Mouse (Mus musculus) induced T-regulatory cell, adult 2 months (primary cell): ENCODE measurements around the gene Riox1.
A peak's percentile ranks its signal among the peaks of the same experiment; 100 is the strongest.
"Not testable (repeated sequence)": the region's sequence is repeated elsewhere in the genome, so short reads cannot be mapped to it uniquely, and the experiment has no call there.

Source experiments
- DNase-seq: peaks from one replicate; pipeline ENCODE4 v3.0.0-alpha.2; 2012; ENCODE audit warnings: low read depth

Riox1 gene

DNA sequence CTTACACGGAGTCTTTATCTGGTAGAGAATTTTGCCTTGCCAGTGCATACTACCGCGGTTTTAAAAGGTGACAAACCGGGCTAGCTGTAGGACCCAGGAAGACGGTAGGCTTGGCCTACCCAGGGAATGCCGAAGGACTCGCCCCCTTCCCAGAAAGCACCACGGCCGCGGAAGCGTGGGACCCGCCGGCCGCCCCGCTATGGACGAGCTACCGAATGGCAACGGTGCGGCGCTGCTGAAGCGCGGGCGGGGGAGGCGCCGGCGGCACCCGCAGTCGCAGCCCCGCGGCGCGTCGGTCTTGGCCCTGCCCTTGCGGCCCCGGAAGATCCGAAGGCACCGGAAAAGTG, at the start of gene Riox1:
Gene Riox1 (plus strand): TSS at position 116 of the 347 bp plus-strand sequence.
- DNase-seq = peak; percentile 85

- no peak for DNase-seq
These were observed 40.0 kb upstream of the Riox1 start for GRCm38 (mm10) chr12:83910451-83910850.

DNA sequence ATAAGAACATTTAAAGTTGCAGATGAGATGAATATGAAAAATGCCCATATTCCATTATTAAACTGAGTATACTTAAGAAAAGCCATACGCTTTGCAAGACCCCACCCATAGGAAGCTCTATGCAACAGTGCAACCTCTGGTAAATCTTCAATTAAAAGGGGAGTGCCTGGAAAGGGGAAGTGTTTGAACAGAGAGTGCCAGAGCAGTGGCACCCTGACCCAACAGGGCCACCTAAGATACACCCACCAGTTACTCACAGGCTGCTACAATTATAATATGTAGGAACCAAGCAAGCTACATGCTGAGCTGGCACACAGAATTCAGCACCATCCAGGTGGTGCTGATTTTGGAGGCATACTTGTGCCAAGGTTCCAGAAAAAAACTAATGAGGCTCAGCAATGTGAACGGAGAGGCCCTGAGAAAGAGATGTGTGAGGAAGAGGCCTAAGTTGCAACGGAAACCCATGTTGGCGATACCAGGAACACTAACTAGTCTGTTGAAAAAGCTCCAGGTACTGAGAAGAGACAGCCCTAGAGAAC, 36.1 kb upstream of the Riox1 start:
- no peak for DNase-seq

DNA sequence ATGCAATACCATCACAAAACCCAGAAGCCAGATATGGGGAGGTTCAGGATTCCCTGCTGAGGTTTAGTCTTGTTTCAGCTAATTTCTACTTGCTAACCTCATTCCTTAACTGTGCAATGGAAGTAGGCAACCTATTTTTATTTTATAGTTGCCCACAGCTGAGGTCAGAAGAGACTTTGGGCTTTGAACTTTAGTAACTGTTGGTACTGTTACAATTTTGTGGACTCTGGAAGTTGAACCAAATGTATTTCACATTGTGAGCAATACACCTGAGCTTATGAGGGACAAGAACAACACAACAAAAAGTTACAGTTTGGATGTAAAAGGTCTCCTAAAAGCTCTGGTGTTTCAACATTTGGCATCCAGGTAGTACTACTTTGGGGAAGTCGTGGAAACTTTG, 35.6 kb upstream of the Riox1 start:
- no peak for DNase-seq

GRCm38 (mm10) chr12:83916884-83917283, 33.5 kb upstream of the Riox1 start:
- no peak for DNase-seq

DNA sequence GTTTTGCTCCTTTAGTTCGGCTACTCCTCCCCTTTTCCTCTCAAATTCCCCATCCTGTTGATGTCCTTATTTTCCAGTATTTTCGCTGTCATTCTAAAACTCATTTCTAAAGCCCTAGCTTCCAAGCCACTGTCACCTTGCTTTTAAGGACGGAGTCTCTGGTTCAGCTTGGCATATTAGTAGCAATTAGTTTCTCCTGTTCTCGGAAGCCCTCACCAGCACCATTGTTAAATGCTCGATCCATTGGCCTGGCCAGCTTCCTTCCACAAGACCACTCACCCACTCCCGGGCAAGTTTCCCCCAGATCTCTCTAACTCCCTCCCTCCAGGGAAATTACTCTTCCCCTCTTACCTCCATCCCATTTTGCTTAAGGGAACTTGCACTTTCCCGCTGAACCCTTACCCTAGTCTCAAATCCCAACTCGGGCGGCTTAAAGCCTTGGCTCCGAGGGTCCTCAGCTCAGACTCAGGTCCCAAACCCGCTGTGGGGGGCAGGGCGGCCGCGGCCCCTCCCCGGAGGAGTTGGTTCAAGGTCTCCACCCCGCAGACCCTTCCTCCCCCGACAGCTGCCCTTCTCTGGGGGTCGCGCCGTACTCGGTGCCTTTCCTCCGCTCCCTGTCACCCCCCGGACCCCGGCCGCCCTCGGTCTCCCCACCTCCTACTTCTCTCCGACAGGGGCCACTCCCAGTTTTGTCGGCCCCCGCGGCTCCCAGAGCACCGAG, 29.5 kb upstream of the Riox1 start:
- DNase-seq = no peak

- peak; percentile 98 for DNase-seq
These were observed 28.6 kb upstream of the Riox1 start, which contains the start of gene Numb for GRCm38 (mm10) chr12:83921535-83922381. Gene Numb, minus strand, starts transcription at chr12:83921934.

DNA sequence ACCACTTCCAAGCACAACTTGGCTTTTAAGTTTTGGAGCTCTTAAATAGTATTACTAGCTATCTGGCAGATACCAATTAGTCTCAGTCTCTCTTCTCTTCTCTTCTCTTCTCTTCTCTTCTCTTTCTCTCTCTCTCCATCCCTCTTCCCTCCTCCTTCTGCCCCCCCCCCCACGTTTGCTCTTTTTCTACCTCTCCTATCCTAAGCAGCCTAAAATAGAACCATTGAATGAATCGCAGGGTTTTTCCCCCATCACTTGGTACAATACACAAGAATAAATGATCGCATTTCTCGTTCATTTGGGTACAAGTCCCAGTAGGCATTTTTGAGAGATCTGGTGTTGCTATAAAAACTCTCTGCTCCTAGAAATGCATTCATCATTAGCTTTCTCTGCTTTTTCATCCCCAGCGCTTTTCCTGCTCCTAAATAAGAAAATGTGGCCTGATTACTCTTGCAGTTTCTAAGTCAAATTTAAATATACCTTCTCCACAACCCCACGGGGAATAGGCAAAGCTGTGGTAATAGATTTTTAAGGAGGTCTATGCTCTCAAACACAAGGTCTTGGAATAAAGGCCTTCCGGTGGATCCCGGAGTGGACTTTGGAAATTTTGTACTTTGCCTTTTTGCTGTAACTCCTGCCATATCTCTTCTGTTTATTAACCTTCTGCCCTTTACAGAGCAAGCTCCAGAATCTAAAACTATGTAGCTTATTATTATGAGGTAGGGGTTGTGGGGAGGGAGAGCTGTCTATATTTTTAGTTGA, 27.5 kb upstream of the Riox1 start:
- DNase-seq = peak; percentile 23

GRCm38 (mm10) chr12:83923486-83923859, 26.9 kb upstream of the Riox1 start:
- no peak for DNase-seq

DNA sequence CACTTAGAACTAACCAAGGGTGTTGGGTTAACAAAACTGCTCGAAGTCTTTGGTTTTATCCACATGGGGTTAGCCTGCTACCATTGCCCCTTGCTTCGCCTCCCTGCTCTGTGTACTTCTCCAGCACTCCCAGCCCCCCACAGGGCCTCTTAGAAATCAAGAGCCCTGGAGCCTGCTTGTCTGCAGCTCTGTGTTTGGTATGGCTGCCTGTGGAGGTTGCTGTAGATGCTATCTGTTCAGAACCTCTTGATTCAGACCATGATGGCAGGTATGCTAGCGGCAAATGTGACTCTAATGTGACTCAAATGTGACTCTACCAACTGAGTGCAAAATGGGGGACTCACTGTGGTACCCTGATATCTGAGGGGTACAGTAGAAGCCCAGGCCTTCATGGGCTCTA, 26.1 kb upstream of the Riox1 start:
- DNase-seq = no peak

GRCm38 (mm10) chr12:83925160-83925703, 25.2 kb upstream of the Riox1 start:
- DNase-seq = no peak

DNA sequence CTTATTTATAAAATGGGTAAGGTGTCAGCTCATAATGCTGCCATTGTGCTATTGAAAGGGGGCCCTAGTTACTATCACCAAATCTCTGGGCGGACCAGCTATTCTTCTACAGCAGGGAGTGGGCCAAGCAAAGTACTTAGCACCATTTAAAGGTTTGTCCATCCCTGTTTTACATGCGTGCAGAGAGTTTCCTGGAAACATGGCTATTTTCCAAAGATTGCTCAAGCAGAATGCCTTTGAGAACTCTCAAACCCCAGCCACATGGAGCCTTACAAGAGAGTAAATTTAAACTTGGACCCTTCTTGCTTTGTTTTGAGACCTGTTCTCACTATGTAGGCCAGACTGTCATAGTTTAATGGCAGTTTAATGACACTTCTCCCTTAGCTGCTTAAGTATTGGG, 24.3 kb upstream of the Riox1 start:
- DNase-seq = no peak

DNA sequence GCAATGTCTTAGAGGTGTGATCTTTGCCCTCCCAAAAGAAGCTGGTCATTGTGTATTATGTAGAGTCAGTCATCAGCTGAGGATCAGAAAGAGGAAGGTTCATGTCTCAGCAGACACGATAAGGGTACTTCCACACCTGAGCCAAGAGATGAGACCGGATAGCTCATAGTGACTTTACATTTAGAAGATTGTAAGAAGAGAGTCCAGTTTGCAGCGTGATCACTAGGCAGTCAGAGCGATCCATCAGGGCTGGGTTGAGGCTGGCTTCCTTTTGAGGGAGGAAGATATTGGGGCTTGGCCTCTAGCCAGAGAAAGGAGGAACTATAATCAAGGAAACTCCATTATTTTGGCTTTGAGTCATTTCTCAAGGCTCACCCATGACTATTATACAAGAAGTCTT, 22.7 kb upstream of the Riox1 start:
- no peak for DNase-seq

GRCm38 (mm10) chr12:83929186-83929804, 21.1 kb upstream of the Riox1 start:
- peak; percentile 46 for DNase-seq

GRCm38 (mm10) chr12:83937600-83937999, 12.8 kb upstream of the Riox1 start:
- DNase-seq = no peak

GRCm38 (mm10) chr12:83938592-83938991, 11.8 kb upstream of the Riox1 start:
- DNase-seq = not testable (repeated sequence)

DNA sequence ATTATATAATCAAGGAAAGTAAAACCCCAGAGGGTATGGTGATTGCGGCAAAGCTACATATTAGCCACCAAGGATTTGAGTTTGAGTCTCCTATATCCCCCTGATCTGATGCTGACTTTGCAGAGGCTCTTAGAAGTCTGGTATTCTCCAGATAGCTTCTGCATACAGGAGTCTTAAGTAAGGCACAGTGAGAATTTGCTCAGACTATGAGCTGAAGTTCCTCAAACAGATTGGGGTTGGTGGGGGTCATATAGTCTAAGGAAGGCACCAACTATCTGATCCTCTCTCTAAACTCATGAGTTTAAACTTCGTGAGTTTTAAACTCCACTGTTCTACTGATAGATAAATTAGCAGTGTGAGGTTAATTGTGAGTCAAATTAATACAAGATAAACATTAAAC, 11.1 kb upstream of the Riox1 start:
- DNase-seq = no peak

DNA sequence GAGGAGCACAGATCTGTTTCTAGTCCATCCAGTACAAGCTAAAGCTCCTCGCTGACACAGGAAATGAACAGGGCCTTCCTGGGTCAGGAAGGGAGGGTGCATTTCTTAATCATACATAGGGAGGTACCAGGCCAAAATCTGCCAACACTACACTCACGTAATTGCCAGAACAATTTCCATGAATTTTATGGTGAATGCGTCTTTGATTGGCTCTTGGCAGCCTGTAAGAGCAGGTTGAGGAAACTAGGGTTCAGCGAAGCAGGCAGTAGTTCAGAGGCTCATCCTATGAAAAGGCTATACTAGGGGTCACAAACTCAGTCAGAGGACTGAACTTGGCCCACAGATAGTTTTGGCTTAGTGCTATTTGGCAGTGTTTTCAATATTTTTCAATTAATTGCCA, 10.4 kb upstream of the Riox1 start:
- no peak for DNase-seq

GRCm38 (mm10) chr12:83941938-83942337, 8.5 kb upstream of the Riox1 start:
- DNase-seq = no peak

GRCm38 (mm10) chr12:83947260-83947811, 3.1 kb upstream of the Riox1 start:
- no peak for DNase-seq

- peak; percentile 8 for DNase-seq
These were observed 1.4 kb upstream of the Riox1 start for GRCm38 (mm10) chr12:83949043-83949442.
